Mouse (Mus musculus) heart, embryonic 16.5 days (tissue): ENCODE data around the gene Afp. TPM values are rescaled to one million over a fixed set of nuclear protein-coding genes. Genes with fewer than 3 reads are reported as not detected.

Source experiments
- ATAC-seq: fragments of 200-750 bp; cut with Nextera tagmentation; replicated peaks from 2 replicates; pipeline ENCODE4 v1.8.0; 2017; ENCODE audit warnings: moderate number of reproducible peaks; ENCODE audit not compliant: insufficient read depth, low FRiP score; ENCODE audit errors: extremely low read depth
- H3K27ac ChIP-seq: fragments of 300-500 bp; sonication (generic); 2 replicates; pipeline ENCODE4 v1.5.1; 2014; ENCODE audit warnings: mild to moderate bottlenecking, low read length, control low read depth, moderate library complexity
- H3K27me3 ChIP-seq: fragments of 300-500 bp; sonication (generic); 2 replicates; pipeline ENCODE4 v1.6.1; 2014; ENCODE audit warnings: low read length, mixed read lengths; ENCODE audit not compliant: control insufficient read depth, insufficient read depth
- H3K36me3 ChIP-seq: fragments of 300-500 bp; sonication (generic); 2 replicates; pipeline ENCODE4 v1.6.1; 2014; ENCODE audit not compliant: control insufficient read depth, insufficient read depth
- H3K4me1 ChIP-seq: fragments of 300-500 bp; sonication (generic); 2 replicates; pipeline ENCODE4 v1.6.1; 2014; ENCODE audit warnings: low read length, mixed read lengths; ENCODE audit not compliant: control insufficient read depth, insufficient read depth
- H3K4me2 ChIP-seq: fragments of 300-500 bp; sonication (generic); 2 replicates; pipeline ENCODE4 v1.6.1; 2014; ENCODE audit warnings: low read depth, mild to moderate bottlenecking, control low read depth, low read length
- H3K4me3 ChIP-seq: fragments of 300-500 bp; sonication (generic); 2 replicates; pipeline ENCODE4 v1.5.1; 2014; ENCODE audit warnings: mild to moderate bottlenecking, control low read depth, low read length
- H3K9ac ChIP-seq: fragments of 300-500 bp; sonication (generic); 2 replicates; pipeline ENCODE4 v1.6.1; 2014; ENCODE audit warnings: low read length, control low read depth
- H3K9me3 ChIP-seq: fragments of 300-500 bp; sonication (generic); replicated peaks from 2 replicates; pipeline ENCODE4 v1.6.1; 2016; ENCODE audit warnings: low read length; ENCODE audit not compliant: control insufficient read depth
- WGBS: fragments of 180-500 bp; shearing (Covaris S2); extraction: QIAGEN DNeasy Blood & Tissue Kit; methylation state at CpG from one replicate; pipeline ENCODE4 v1.1.7; 2014; 5-methylcytosine and 5-hydroxymethylcytosine counted together
- polyA plus RNA-seq: library from polyadenylated mRNA; unstranded; fragments of >200 nt; fragmentation: Nextera tagmentation; extraction: Ambion mirVana; gene quantifications from 2 replicates; pipeline ENCODE4 v1.2.1, GENCODE M21; 2015

Gene Afp
- polyA plus RNA-seq, 1 experiment from 2014 or later, result 11.5 TPM

DNA sequence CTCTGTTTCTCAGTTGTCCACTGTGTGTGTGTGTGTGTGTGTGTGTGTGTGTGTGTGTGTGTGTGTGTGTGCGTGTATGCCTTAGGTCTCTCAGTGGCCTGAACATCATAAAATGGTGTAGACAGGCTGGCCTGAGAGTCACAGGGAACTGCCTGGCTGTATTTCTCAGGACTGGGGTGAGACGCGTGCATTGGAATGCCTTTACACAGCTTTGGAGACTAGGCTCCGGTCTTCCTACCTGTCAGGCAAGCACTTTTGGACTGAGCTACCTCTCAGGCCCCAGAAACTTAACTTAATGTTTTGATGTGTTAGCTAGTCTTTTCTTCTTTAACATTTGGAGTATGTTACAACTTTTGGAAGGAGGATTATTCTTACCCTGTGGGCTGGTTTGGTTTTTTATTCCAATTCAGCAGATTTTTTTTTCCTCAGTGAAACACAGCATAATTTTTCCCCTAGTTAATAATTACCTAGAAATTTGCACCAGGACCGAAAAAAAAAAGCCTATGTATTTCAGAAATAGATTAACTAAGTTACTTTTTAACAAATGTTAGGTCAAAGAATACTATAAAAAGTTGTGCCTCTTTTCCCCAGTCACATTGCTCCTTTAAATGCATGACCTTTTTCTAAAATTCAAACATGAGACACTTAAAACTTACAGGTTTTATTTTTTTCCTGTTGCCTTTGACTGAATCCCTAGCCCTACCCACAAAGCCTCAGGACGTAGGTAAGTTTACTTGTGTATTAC is 28.0 kb downstream of the Afp start, which contains the start of gene Afm:
Gene Afm, plus strand, starts transcription at position 577 of the 745 bp plus-strand sequence.
- no peak for ATAC-seq
- no peaks in the 10 kb centered on the region for H3K27me3 ChIP-seq
- no peak within 1 kb of the TSS for H3K4me3 ChIP-seq
- no peaks in the 10 kb centered on the region for H3K36me3 ChIP-seq
- 66% methylated on average over 6 of the region's 6 CpGs for WGBS
- no peak within 1 kb of the TSS for H3K27ac ChIP-seq
- no peak within 1 kb of the TSS for H3K9ac ChIP-seq
- no peaks in the 10 kb centered on the region for H3K9me3 ChIP-seq
- H3K4me2 ChIP-seq, result no peak within 1 kb of the TSS
- no peaks in the 10 kb centered on the region for H3K4me1 ChIP-seq

DNA sequence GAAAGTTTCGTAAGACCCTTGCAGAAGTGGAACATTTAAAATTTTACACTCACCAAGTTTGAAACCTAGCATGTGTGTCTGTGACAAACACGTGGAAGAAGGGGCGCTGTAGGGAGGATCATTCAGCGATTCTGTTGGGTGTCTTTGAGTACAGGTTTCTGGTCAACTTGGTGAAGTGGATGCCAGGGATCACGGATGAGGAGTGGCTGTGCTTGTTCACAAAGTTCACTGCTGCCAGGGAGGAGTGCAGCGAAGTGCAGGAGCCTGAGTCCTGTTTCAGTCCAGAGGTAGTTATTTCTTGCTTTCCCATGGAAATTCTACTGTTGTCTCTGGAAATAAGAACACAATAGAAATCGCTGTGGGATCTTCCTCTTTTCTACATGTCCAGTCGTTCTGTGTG is 60.7 kb downstream of the Afp start:
- Histone ChIP-seq H3K4me2 (no peak overlapping the region), H3K27me3 (no peaks in the 10 kb centered on the region), H3K36me3 (no peaks in the 10 kb centered on the region), H3K4me3 (no peak overlapping the region), H3K4me1 (no peaks in the 10 kb centered on the region), H3K9me3 (no peaks in the 10 kb centered on the region), H3K9ac (no peak overlapping the region), H3K27ac (no peak overlapping the region)
- WGBS, result 77% methylated on average over 8 of the region's 8 CpGs
- no peak for ATAC-seq

DNA sequence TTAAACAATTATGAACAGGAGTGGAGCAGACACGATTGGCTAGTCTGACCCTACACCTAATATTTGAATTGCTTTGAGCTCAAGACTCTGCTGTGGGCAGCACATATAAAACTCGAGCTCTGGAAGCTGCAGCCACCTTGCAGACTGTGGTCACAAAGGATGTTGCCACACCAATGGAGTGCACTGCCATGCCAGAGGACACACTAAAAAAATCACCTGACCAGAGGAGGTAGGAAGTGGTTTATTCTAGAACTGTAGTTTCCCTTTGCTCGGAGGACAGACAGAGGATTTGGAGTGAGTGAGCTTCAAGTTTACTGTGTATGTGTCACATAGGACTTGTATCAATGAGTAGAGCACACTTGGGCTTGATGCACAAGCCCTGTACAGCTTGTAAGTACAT is 65.5 kb downstream of the Afp start:
- H3K4me2 ChIP-seq, result no peak overlapping the region
- H3K27me3 ChIP-seq, result no peaks in the 10 kb centered on the region
- no peaks in the 10 kb centered on the region for H3K4me1 ChIP-seq
- H3K4me3 ChIP-seq, result no peak overlapping the region
- no peak for ATAC-seq
- H3K9ac ChIP-seq, result no peak overlapping the region
- no peaks in the 10 kb centered on the region for H3K9me3 ChIP-seq
- no peaks in the 10 kb centered on the region for H3K36me3 ChIP-seq
- H3K27ac ChIP-seq, result no peak overlapping the region
- WGBS, result 69% methylated on average over 3 of the region's 3 CpGs

Other genes starting within 250 kb of the Afp start
- 15.7 and 15.8 TPM in 2 replicates for gene Ankrd17, start 124.2 kb upstream of the Afp start, polyA plus RNA-seq
- 2.2 and 3.4 TPM in 2 replicates for gene Gm9958, start 123.5 kb upstream of the Afp start, polyA plus RNA-seq
- gene Alb, start 29.8 kb upstream of the Afp start, polyA plus RNA-seq, result 5.7 and 6.5 TPM in 2 replicates
- 0.09 TPM in 2 replicates for gene Afm, start 28.2 kb downstream of the Afp start, polyA plus RNA-seq
- gene 5830473C10Rik, start 70.4 kb downstream of the Afp start, polyA plus RNA-seq, result not detected in 2 replicates
- gene Rassf6, start 149.9 kb downstream of the Afp start, polyA plus RNA-seq, result 0.62 and 1.6 TPM in 2 replicates